Comparison of ENCODE assay signal across 24 mouse cellular contexts in the genomic region with DNA sequence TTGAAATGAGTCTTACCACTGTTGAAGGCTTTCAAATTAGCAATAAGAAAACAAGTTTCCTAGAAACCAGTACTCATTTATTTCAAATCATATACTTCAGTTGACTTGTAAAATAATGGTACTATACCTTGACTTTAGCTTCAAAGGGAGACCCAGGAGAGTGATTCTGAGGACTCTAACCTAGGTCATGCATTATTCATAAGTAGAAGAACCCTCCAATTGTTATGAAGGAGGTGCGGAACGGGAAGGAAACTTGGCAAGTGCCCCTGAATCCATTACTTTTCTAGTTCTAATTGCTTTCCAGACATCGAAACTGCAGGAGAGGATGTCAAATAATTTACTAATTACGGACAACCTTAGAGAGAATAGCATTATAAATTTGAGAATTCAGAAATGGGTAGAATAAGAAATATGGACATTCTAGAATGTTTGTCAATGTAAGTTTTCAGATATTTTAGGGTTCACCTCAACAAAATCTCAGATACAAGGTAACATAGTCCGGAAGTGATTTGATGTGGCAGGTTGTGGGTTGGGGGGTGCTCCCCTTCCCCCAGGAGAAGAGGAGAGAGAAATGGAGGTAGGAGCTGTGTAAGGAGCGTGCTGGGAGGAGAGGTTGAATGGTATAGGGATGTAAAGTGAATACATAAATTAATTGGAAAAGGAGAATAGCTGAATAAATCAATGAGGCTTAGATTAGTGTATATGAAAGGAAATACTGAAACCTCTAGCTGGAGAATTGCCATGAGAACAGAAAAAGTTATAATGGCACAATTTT.
A peak's percentile ranks its signal among the peaks of the same experiment; 100 is the strongest.
DNase-seq lines count a peak whose midpoint lies in the region; ATAC-seq lines count a peak whose summit lies in the region.
"Had no signal": no experiment of that assay in that cellular context is flagged by ENCODE, and none has a peak within 500 bp of the region (broad histone marks: within the 10 kb centered on the region; RNA-seq: fewer than 3 reads in every experiment).

No protein-coding gene starts in this region.

- H3K36me3 ChIP-seq in midbrain, embryonic 12.5 days, result no peaks in the 10 kb centered on the region
- no peaks in the 10 kb centered on the region for H3K36me3 ChIP-seq in midbrain, embryonic 10.5 days
- H3K36me3 ChIP-seq in forebrain, embryonic 12.5 days (replicated peaks), result no peaks in the 10 kb centered on the region
- H3K36me3 ChIP-seq in forebrain, embryonic 16.5 days (ENCODE audit: control insufficient read depth, insufficient read depth), result no peaks in the 10 kb centered on the region
- H3K36me3 ChIP-seq in midbrain, embryonic 16.5 days (ENCODE audit: control insufficient read depth, insufficient read depth, low read length), result no peaks in the 10 kb centered on the region
- H3K36me3 ChIP-seq: hindbrain, embryonic 10.5 days; intestine, embryonic 15.5 days; limb, embryonic 10.5 days; limb, embryonic 15.5 days; liver, embryonic 13.5 days had no signal

- H3K27me3 ChIP-seq in midbrain, embryonic 12.5 days, result no peaks in the 10 kb centered on the region
- no peaks in the 10 kb centered on the region for H3K27me3 ChIP-seq in midbrain, embryonic 10.5 days (ENCODE audit: low read depth, poor library complexity, severe bottlenecking)
- no peaks in the 10 kb centered on the region for H3K27me3 ChIP-seq in forebrain, embryonic 12.5 days
- no peaks in the 10 kb centered on the region for H3K27me3 ChIP-seq in forebrain, embryonic 16.5 days (replicated peaks; ENCODE audit: control insufficient read depth, insufficient read depth, low read length)
- no peaks in the 10 kb centered on the region for H3K27me3 ChIP-seq in midbrain, embryonic 16.5 days (ENCODE audit: control insufficient read depth, insufficient read depth, low read depth, low read length)
- H3K27me3 ChIP-seq: intestine, embryonic 15.5 days; limb, embryonic 15.5 days; liver, embryonic 13.5 days had no signal

- no peaks in the 10 kb centered on the region for H3K9me3 ChIP-seq in midbrain, embryonic 12.5 days
- H3K9me3 ChIP-seq in midbrain, embryonic 10.5 days (replicated peaks), result no peaks in the 10 kb centered on the region
- H3K9me3 ChIP-seq in forebrain, embryonic 12.5 days, result no peaks in the 10 kb centered on the region
- no peaks in the 10 kb centered on the region for H3K9me3 ChIP-seq in forebrain, embryonic 16.5 days (ENCODE audit: control insufficient read depth, low read length)
- no peaks in the 10 kb centered on the region for H3K9me3 ChIP-seq in midbrain, embryonic 16.5 days (replicated peaks; ENCODE audit: control insufficient read depth, low read length, poor library complexity, severe bottlenecking)
- H3K9me3 ChIP-seq: hindbrain, embryonic 10.5 days; intestine, embryonic 15.5 days; limb, embryonic 10.5 days; limb, embryonic 15.5 days; liver, embryonic 13.5 days had no signal

- 59% methylated on average over 6 of the region's 6 CpGs for WGBS in midbrain, embryonic 12.5 days
- WGBS in midbrain, embryonic 10.5 days, result 67% methylated on average over 6 of the region's 6 CpGs
- 39% methylated on average over 6 of the region's 6 CpGs for WGBS in forebrain, embryonic 12.5 days
- WGBS in forebrain, embryonic 16.5 days, result 22% methylated on average over 6 of the region's 6 CpGs
- 51% methylated on average over 6 of the region's 6 CpGs for WGBS in midbrain, embryonic 16.5 days

- H3K4me1 ChIP-seq in midbrain, embryonic 12.5 days, result no peaks in the 10 kb centered on the region
- H3K4me1 ChIP-seq in midbrain, embryonic 10.5 days, result no peaks in the 10 kb centered on the region
- H3K4me1 ChIP-seq in forebrain, embryonic 12.5 days, result no peaks in the 10 kb centered on the region
- peaks cover 6% of the 10 kb centered on the region; the same call in 1 of the 2 replicates for H3K4me1 ChIP-seq in forebrain, embryonic 16.5 days (replicated peaks; ENCODE audit: control insufficient read depth, insufficient read depth, low read length)
- peaks cover 2% of the 10 kb centered on the region; the same call in 1 of the 2 replicates for H3K4me1 ChIP-seq in midbrain, embryonic 16.5 days (ENCODE audit: control insufficient read depth, insufficient read depth, low read length)
- H3K4me1 ChIP-seq: hindbrain, embryonic 10.5 days; intestine, embryonic 15.5 days; limb, embryonic 10.5 days; limb, embryonic 15.5 days; liver, embryonic 13.5 days had no signal

- ATAC-seq in midbrain, embryonic 12.5 days (ENCODE audit: low FRiP score, low read depth), result peak; percentile 83
- ATAC-seq in forebrain, embryonic 12.5 days (ENCODE audit: low FRiP score), result peak; percentile 85; the same call in 1 of the 2 replicates
- ATAC-seq in forebrain, embryonic 16.5 days, result peak; percentile 67; the same call in 1 of the 2 replicates
- ATAC-seq in midbrain, embryonic 16.5 days, result peak; percentile 78; the same call in 1 of the 2 replicates
- no peak for ATAC-seq in megakaryocyte-erythroid progenitor cell, adult 5-6 weeks (replicated peaks; ENCODE audit: low FRiP score, low TSS enrichment, poor library complexity, severe bottlenecking)
- ATAC-seq: hindbrain, postnatal 0 days; intestine, embryonic 15.5 days; lung, postnatal 0 days had no signal

- no peak overlapping the region for H3K27ac ChIP-seq in midbrain, embryonic 12.5 days (replicated peaks)
- no peak overlapping the region for H3K27ac ChIP-seq in midbrain, embryonic 10.5 days (replicated peaks)
- H3K27ac ChIP-seq in forebrain, embryonic 12.5 days, result peak overlapping the region; percentile 27; the same call in 1 of the 2 replicates
- H3K27ac ChIP-seq in forebrain, embryonic 16.5 days (ENCODE audit: low read length), result no peak overlapping the region
- H3K27ac ChIP-seq in midbrain, embryonic 16.5 days (ENCODE audit: low read length), result no peak overlapping the region
- H3K27ac ChIP-seq: hindbrain, embryonic 10.5 days; hindbrain, postnatal 0 days; intestine, embryonic 15.5 days; limb, embryonic 10.5 days; limb, embryonic 15.5 days; liver, embryonic 13.5 days; macrophage had no signal

- no peak overlapping the region for H3K4me2 ChIP-seq in midbrain, embryonic 12.5 days (replicated peaks)
- H3K4me2 ChIP-seq in forebrain, embryonic 12.5 days, result no peak overlapping the region
- H3K4me2 ChIP-seq in forebrain, embryonic 16.5 days (ENCODE audit: low read length), result peak overlapping the region; percentile 21; the same call in 1 of the 2 replicates
- no peak overlapping the region for H3K4me2 ChIP-seq in midbrain, embryonic 16.5 days (ENCODE audit: low read length)
- H3K4me2 ChIP-seq: intestine, embryonic 15.5 days; limb, embryonic 15.5 days; liver, embryonic 13.5 days had no signal

- H3K4me3 ChIP-seq in midbrain, embryonic 12.5 days, result no peak overlapping the region
- H3K4me3 ChIP-seq in midbrain, embryonic 10.5 days, result no peak overlapping the region
- H3K4me3 ChIP-seq in forebrain, embryonic 12.5 days (replicated peaks), result no peak overlapping the region
- no peak overlapping the region for H3K4me3 ChIP-seq in forebrain, embryonic 16.5 days (replicated peaks; ENCODE audit: low read length)
- H3K4me3 ChIP-seq in midbrain, embryonic 16.5 days (ENCODE audit: low read depth, low read length), result no peak overlapping the region
- H3K4me3 ChIP-seq: erythroblast, embryonic 14.5 days; hindbrain, embryonic 10.5 days; intestine, embryonic 15.5 days; limb, embryonic 10.5 days; limb, embryonic 15.5 days; liver, embryonic 13.5 days had no signal

- H3K9ac ChIP-seq in midbrain, embryonic 12.5 days (replicated peaks), result no peak overlapping the region
- no peak overlapping the region for H3K9ac ChIP-seq in forebrain, embryonic 12.5 days
- no peak overlapping the region for H3K9ac ChIP-seq in forebrain, embryonic 16.5 days (replicated peaks; ENCODE audit: low read depth, low read length)
- H3K9ac ChIP-seq in midbrain, embryonic 16.5 days (ENCODE audit: low read depth, low read length), result no peak overlapping the region
- H3K9ac ChIP-seq: intestine, embryonic 15.5 days; limb, embryonic 15.5 days; liver, embryonic 13.5 days had no signal

- DNase-seq in midbrain, embryonic 10.5 days (ENCODE audit: low spot score), result no peak
- no peak for DNase-seq in layer of hippocampus, postnatal 10 days (ENCODE audit: low spot score in 2 of 2)
- DNase-seq: adrenal gland, postnatal 14 days; cerebellum, adult 18-20 months; cerebellum, postnatal 10 days; gastrocnemius, postnatal 14 days; heart, postnatal 14 days; kidney, adult 2 months; kidney, postnatal 36 days; liver, embryonic 13.5 days; lung, adult 18-20 months had no signal
